Mouse (Mus musculus): ENCODE measurements at regions not wholly inside any gene's neighbourhood (a gene's known extent, or its start where the extent isn't known, plus 50 kb on each side); places are given as distances from the start of the nearest gene placed in this dataset.

DNA sequence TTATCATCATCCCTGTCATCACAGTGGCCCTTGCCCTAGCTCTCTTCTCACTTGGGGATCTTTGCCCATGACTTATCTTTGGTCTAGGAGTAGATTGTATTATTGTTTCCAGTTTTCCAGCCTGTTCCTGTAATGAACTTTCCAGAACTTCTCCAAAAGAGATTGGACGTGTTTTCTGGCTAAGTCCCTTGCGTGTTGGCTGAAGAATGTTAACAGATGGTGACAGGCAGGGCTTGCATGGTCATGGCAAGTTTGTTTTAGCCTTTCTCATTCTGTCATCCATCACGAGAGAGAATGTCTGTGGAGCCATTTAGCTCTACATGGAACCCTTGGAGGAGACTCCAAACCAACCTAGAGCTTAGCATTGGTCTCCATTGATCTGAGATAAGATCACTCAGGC, 123.2 kb upstream of the Adra1d start:
- no peak overlapping the region for H3K27ac ChIP-seq (ENCODE audit: insufficient read depth, low read length)
- WGBS = 16% methylated on average over 3 of the region's 3 CpGs
- no peaks in the 10 kb centered on the region for H3K4me1 ChIP-seq (ENCODE audit: control insufficient read depth, insufficient read depth, low read length)
- no peak for DNase-seq
- no peak for TF ChIP-seq CTCF (IDR thresholded peaks at IDR 0.05; ENCODE audit: borderline replicate concordance, insufficient read depth, low read depth, low read length)
- no peak for TF ChIP-seq POLR2A (IDR thresholded peaks at IDR 0.05; ENCODE audit: borderline replicate concordance, insufficient read depth, low read length)
- no peak overlapping the region for H3K4me3 ChIP-seq (replicated peaks; ENCODE audit: insufficient read depth, low read depth, low read length)
- H3K27me3 ChIP-seq (ENCODE audit: control insufficient read depth, insufficient read depth, low read length) = no peaks in the 10 kb centered on the region

DNA sequence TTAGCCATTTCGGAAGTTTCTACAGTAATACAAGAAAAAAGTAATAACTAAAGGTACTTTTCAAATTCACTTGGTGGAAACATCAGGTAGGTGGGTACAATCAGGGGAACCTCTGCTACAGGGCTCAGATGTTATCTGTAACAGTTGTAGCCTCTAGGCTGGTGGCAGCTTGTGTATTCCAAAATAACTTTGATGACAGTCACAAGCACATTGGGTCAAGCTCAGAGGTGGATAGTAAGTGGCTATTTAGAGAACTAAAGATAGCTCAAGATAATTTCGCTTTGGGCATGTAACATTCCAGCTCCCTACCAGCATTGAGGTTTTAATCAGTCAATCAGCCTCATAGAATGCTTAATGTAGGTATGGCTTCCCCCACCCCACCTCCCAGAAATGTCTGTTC, 121.7 kb upstream of the Adra1d start:
- no peaks in the 10 kb centered on the region for H3K4me1 ChIP-seq (ENCODE audit: control insufficient read depth, insufficient read depth, low read length)
- no peak overlapping the region for H3K4me3 ChIP-seq (replicated peaks; ENCODE audit: insufficient read depth, low read depth, low read length)
- peak in 1 of 2 experiments; percentile 10 for DNase-seq
- 88% methylated on average over 2 of the region's 2 CpGs for WGBS
- no peaks in the 10 kb centered on the region for H3K27me3 ChIP-seq (ENCODE audit: control insufficient read depth, insufficient read depth, low read length)
- no peak overlapping the region for H3K27ac ChIP-seq (ENCODE audit: insufficient read depth, low read length)
- TF ChIP-seq CTCF (IDR thresholded peaks at IDR 0.05; ENCODE audit: borderline replicate concordance, insufficient read depth, low read depth, low read length) (no peak), POLR2A (IDR thresholded peaks at IDR 0.05; ENCODE audit: borderline replicate concordance, insufficient read depth, low read length) (no peak)

DNA sequence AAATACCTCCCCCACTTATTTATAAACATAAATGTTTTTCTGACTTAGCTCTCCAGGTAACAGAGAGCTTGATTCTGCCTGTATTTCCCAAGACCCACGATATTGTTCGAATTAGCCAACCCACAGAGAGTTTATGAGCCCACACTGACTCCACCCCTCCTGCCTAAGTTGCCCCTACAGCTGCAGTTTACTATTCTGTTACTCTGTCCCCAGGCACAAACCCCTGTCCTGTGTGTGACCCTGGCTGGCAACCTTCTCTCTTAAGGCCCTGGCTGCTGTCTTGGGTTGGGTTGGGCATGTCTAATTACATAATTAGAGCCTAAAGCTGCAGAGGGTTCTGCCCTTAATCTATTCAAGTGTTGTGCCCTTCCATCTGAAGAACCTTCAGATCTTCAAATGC, 116.4 kb upstream of the Adra1d start:
- Histone ChIP-seq H3K4me1 (ENCODE audit: control insufficient read depth, insufficient read depth, low read length) (no peaks in the 10 kb centered on the region), H3K27ac (ENCODE audit: insufficient read depth, low read length) (no peak overlapping the region), H3K4me3 (replicated peaks; ENCODE audit: insufficient read depth, low read depth, low read length) (no peak overlapping the region), H3K27me3 (ENCODE audit: control insufficient read depth, insufficient read depth, low read length) (no peaks in the 10 kb centered on the region)
- 97% methylated on average over 2 of the region's 2 CpGs for WGBS
- DNase-seq = no peak
- no peak for TF ChIP-seq POLR2A (IDR thresholded peaks at IDR 0.05; ENCODE audit: borderline replicate concordance, insufficient read depth, low read length)
- TF ChIP-seq CTCF (IDR thresholded peaks at IDR 0.05; ENCODE audit: borderline replicate concordance, insufficient read depth, low read depth, low read length) = no peak

DNA sequence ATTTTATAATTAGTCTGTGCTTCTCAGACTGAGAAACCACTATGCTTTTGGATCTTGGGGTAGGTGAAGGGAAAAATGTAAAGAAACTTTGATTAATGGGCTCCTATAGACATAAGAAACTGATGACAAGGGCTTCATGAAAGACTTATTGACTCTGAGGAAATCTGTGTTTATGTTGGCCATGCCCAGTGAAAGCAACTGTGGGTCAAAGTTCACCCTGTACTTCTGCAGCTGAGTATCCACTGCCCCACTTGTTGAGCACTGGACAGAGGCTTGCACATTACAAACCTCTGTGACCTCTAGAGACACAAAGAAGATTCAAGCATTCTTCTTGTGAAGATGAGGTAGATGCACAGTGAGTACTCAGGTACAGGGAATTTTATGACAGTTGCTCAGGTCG, 114.7 kb upstream of the Adra1d start:
- Histone ChIP-seq H3K4me3 (replicated peaks; ENCODE audit: insufficient read depth, low read depth, low read length) (no peak overlapping the region), H3K4me1 (ENCODE audit: control insufficient read depth, insufficient read depth, low read length) (no peaks in the 10 kb centered on the region), H3K27me3 (ENCODE audit: control insufficient read depth, insufficient read depth, low read length) (no peaks in the 10 kb centered on the region), H3K27ac (ENCODE audit: insufficient read depth, low read length) (no peak overlapping the region)
- DNase-seq = no peak
- TF ChIP-seq POLR2A (IDR thresholded peaks at IDR 0.05; ENCODE audit: borderline replicate concordance, insufficient read depth, low read length) (no peak), CTCF (IDR thresholded peaks at IDR 0.05; ENCODE audit: borderline replicate concordance, insufficient read depth, low read depth, low read length) (no peak)
- 90% methylated on average over 1 of the region's 1 CpGs for WGBS

DNA sequence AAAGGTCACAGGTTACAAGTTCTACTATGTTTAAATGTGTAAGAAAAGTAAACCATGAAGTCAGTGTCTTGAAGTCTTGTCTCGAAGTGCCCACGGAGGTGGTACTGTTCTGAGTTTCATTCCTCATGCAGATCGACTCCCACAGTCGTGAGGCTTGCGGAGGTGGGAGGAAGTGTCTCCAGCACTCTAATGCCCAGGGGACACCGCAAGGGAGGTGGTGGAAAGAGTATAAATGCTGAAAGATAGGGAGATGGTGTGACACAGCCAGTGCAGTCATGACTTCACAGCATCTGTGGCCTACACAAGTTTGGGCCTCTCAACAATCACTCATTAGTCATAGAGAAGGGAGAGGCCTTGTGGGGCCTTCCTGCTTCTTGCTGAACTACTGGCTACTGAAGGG, 112.8 kb upstream of the Adra1d start:
- 87% methylated on average over 6 of the region's 6 CpGs for WGBS
- Histone ChIP-seq H3K27me3 (ENCODE audit: control insufficient read depth, insufficient read depth, low read length) (no peaks in the 10 kb centered on the region), H3K4me3 (replicated peaks; ENCODE audit: insufficient read depth, low read depth, low read length) (no peak overlapping the region), H3K4me1 (ENCODE audit: control insufficient read depth, insufficient read depth, low read length) (no peaks in the 10 kb centered on the region), H3K27ac (ENCODE audit: insufficient read depth, low read length) (no peak overlapping the region)
- no peak for TF ChIP-seq CTCF (IDR thresholded peaks at IDR 0.05; ENCODE audit: borderline replicate concordance, insufficient read depth, low read depth, low read length)
- no peak for TF ChIP-seq POLR2A (IDR thresholded peaks at IDR 0.05; ENCODE audit: borderline replicate concordance, insufficient read depth, low read length)
- no peak for DNase-seq

DNA sequence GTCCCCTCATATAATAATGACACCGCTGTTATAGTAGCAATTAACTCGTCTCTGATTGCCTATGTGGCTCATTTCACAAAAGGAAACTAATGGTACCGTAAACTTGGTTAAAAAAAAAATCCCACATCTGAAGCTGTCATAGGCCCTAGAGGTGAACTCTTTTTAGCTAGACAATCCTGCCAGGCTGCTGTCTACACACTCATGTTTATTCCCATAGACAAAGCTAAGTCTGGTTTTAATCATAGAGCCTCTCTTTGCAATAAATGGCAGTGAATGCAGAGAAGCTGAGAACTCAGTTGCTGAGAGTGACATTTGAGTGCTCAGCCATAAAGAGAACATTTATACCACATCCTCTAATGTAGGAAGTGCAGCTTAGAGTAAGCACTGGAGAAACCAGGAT, 111.3 kb upstream of the Adra1d start:
- TF ChIP-seq CTCF (IDR thresholded peaks at IDR 0.05; ENCODE audit: borderline replicate concordance, insufficient read depth, low read depth, low read length) (no peak), POLR2A (IDR thresholded peaks at IDR 0.05; ENCODE audit: borderline replicate concordance, insufficient read depth, low read length) (no peak)
- WGBS = 86% methylated on average over 3 of the region's 3 CpGs
- Histone ChIP-seq H3K27ac (ENCODE audit: insufficient read depth, low read length) (no peak overlapping the region), H3K27me3 (ENCODE audit: control insufficient read depth, insufficient read depth, low read length) (no peaks in the 10 kb centered on the region), H3K4me3 (replicated peaks; ENCODE audit: insufficient read depth, low read depth, low read length) (no peak overlapping the region), H3K4me1 (ENCODE audit: control insufficient read depth, insufficient read depth, low read length) (no peaks in the 10 kb centered on the region)
- no peak for DNase-seq

DNA sequence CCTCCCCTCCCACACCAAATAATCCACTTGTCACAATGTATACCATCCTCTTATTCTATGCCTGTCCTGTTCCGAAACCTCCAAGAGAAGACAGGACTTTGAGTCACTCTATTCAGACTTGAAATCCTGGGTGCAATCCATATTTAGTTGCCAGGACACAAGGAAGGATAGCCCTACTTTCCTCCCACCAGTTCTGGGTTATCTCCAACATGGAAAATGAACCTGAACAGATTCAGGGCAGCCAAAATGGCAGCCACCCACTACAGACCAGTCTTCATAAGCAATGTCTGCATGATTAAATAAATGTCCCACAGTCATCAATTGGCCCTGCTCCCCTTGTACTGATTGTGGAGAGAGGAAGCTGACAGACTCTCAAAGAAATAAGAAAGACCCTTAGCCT, 110.6 kb upstream of the Adra1d start:
- TF ChIP-seq POLR2A (IDR thresholded peaks at IDR 0.05; ENCODE audit: borderline replicate concordance, insufficient read depth, low read length) (no peak), CTCF (IDR thresholded peaks at IDR 0.05; ENCODE audit: borderline replicate concordance, insufficient read depth, low read depth, low read length) (no peak)
- DNase-seq = peak in 1 of 2 experiments; percentile 6
- no peak overlapping the region for H3K27ac ChIP-seq (ENCODE audit: insufficient read depth, low read length)
- no peaks in the 10 kb centered on the region for H3K4me1 ChIP-seq (ENCODE audit: control insufficient read depth, insufficient read depth, low read length)
- 40% methylated on average over 1 of the region's 1 CpGs for WGBS
- H3K4me3 ChIP-seq (replicated peaks; ENCODE audit: insufficient read depth, low read depth, low read length) = no peak overlapping the region
- no peaks in the 10 kb centered on the region for H3K27me3 ChIP-seq (ENCODE audit: control insufficient read depth, insufficient read depth, low read length)

DNA sequence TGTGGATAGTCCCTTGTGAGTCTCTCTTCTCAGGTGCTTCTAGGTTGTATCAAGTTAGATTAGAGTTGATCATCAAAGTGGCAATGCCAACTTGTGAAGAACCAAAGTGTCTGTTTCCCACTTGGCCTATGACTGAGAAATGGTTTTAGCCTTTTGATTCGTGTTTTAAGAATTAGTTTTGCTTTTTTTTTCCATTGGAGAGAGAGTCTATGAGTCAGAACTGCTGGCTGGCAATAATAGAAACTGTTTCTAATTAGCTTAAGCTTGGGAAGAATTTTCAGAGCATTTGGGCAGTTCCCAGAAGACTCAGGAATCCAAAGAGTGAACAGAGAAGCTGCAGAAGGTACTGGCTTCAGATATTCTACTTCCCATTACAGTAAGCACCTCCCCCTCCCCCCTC, 110.1 kb upstream of the Adra1d start:
- Histone ChIP-seq H3K4me3 (replicated peaks; ENCODE audit: insufficient read depth, low read depth, low read length) (no peak overlapping the region), H3K27me3 (ENCODE audit: control insufficient read depth, insufficient read depth, low read length) (no peaks in the 10 kb centered on the region), H3K27ac (ENCODE audit: insufficient read depth, low read length) (no peak overlapping the region), H3K4me1 (ENCODE audit: control insufficient read depth, insufficient read depth, low read length) (no peaks in the 10 kb centered on the region)
- DNase-seq = no peak
- WGBS = 39% methylated on average over 1 of the region's 1 CpGs
- no peak for TF ChIP-seq POLR2A (IDR thresholded peaks at IDR 0.05; ENCODE audit: borderline replicate concordance, insufficient read depth, low read length)
- TF ChIP-seq CTCF (IDR thresholded peaks at IDR 0.05; ENCODE audit: borderline replicate concordance, insufficient read depth, low read depth, low read length) = no peak

All from cerebellum, adult 2 months (tissue).